Mouse (Mus musculus): Measurements from ENCODE around the gene Sema4b.

GRCm38 (mm10) chr7:80204961-80205360 is 18.3 kb downstream of the Sema4b start:
- TF ChIP-seq CTCF (conservative IDR thresholded peaks at IDR 0.05; ENCODE audit: low read length) (no peak), NANOG (IDR thresholded peaks at IDR 0.05; ENCODE audit: borderline replicate concordance, low read length) (no peak), POU5F1 (IDR thresholded peaks at IDR 0.05; ENCODE audit: borderline replicate concordance, low read length) (no peak)
